Mouse (Mus musculus) gastrocnemius, postnatal 36 days (tissue): ENCODE measurements around the gene Gas2. TPM values are rescaled to one million over a fixed set of nuclear protein-coding genes. Genes with fewer than 3 reads are reported as not detected.

ENCODE experiments used
- DNase-seq, 2 experiments: peaks; one replicate each; pipeline ENCODE4 v3.0.0; 2022
- intact Hi-C: fragments of 180-260 bp; cut with DNase I; formaldehyde crosslinking; loops from one replicate; pipeline ENCODE4 v1.15.1; 2025
- total RNA-seq, 2 experiments: library from RNA; stranded (reverse); gene quantifications; 2 replicates each; pipeline ENCODE4 v1.2.3; 2021

The Gas2 gene
- total RNA-seq, 2 experiments from 2014 or later: 2.6 to 3.0 TPM

DNA sequence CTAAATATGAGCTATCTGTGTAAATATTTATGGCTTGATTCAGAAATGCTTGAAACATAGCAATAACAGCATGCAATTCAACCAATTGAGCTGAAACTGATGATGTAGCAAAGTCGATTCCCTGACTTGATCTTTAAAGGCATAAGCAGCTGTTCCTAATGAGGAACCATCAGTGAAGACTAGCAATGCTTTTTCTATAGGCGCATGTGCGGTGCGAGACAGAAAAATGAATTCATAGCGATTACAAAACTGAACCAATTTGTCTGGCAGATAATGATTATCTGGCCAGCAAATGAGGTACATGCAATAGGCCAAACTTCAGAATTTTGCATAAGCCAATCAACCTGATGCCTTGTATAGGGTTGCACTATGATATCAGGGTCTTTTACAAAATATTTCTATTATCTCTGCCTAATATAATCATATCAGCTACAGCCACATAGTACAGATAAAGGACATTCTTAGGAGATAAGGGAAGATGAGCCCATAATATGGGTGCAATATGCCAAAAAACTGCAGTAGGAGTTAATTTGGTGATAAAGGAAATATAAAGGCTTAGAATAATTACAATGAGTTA lies 162.3 kb downstream of the Gas2 start:
- DNase-seq: no peak
- intact Hi-C loops: no loop called here

DNA sequence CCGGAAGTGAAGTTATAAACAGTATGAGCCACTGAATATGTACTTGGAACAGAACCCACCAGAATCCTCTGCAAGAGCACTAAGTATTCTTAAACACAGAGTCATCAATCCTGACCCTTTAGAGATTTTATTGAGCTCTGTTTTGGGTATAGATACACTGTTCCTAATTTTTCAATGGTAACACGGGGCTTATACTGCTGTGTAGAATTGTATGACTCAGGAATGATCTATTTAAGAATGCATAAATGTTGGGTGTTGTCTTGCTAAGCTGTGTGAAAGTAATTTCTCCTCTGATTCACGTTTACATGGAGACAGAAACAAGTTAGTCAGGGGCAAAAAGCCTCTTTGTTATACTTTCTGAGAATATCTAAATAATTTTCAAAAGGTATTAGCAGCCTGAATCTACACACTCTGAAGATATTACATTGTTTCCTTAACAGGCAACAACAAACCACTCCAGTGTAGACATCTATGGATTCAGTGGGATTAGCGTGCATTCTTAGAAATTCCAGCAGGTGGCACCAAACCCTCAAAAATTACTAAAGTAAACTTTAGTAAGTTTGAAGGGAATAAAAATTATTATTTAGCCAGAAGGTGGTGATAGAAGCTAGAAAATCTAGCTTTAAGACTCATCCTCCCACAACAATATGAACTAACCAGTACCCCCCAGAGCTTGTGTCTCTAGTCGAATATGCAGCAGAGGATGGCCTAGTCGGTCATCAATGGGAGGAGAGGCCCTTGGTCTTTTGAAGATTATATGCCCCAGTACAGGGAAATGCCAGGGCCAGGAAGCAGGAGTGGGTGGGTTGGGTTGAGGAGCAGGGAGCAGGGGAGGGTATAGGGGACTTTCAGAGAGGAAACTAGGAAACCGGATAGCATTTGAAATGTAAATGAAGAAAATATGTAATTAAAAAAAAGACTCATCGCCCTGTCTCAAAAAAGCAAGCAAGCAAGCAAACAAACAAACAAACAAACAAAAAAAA lies 176.1 kb downstream of the Gas2 start:
- DNase-seq: no peak
- intact Hi-C loops: no loop called here

Other genes starting within 250 kb of the Gas2 start
- gene Slc17a6, start 240.0 kb upstream of the Gas2 start, total RNA-seq: not detected
- gene Fancf, start 252 bp downstream of the Gas2 start, total RNA-seq: 1 to 10 TPM; 1.3 to 1.5 TPM
- 10 to 100 TPM; 13.8 to 17.7 TPM for gene Svip, start 144.0 kb downstream of the Gas2 start, total RNA-seq
- not detected for gene 1700015G11Rik, start 153.7 kb downstream of the Gas2 start, total RNA-seq